Mouse (Mus musculus): ENCODE data around the gene Ncapd3. TPM values are rescaled to one million over a fixed set of nuclear protein-coding genes. Genes with fewer than 3 reads are reported as not detected.
A peak's percentile ranks its signal among the peaks of the same experiment; 100 is the strongest.

Ncapd3 gene
- 29.0 and 29.4 TPM in 2 replicates for polyA plus RNA-seq (2014; fragmentation: Nextera tagmentation; extraction: Ambion mirVana)

- 0 out of 2 replicates have a peak, but pooled peaks cover 4% of the 10 kb centered on the region for H3K36me3 ChIP-seq (ENCODE audit: control insufficient read depth, insufficient read depth, low read length)
- H3K27ac ChIP-seq (replicated peaks; ENCODE audit: low read depth, low read length) = peak within 1 kb of the TSS; percentile 92
- H3K4me3 ChIP-seq (ENCODE audit: low read depth, low read length) = peak within 1 kb of the TSS; percentile 93
- H3K9me3 ChIP-seq (ENCODE audit: control insufficient read depth, low read length) = no peaks in the 10 kb centered on the region
- WGBS = under 1% methylated on average over 42 of the region's 80 CpGs
- peak within 1 kb of the TSS; percentile 86 for H3K4me2 ChIP-seq (ENCODE audit: low read depth, low read length)
- ATAC-seq (ENCODE audit: low read depth) (peak; percentile 97), DNase-seq (ENCODE audit: low spot score) (peak; percentile 99)
- peaks cover 22% of the 10 kb centered on the region for H3K4me1 ChIP-seq (ENCODE audit: control insufficient read depth, insufficient read depth, low read length)
- H3K27me3 ChIP-seq (replicated peaks; ENCODE audit: control insufficient read depth, insufficient read depth, low read length) = no peaks in the 10 kb centered on the region
- peak within 1 kb of the TSS; percentile 84 for H3K9ac ChIP-seq (ENCODE audit: low read depth, low read length)
Observed at GRCm38 (mm10) chr9:27029828-27030762, at the start of gene Ncapd3, which contains the start of gene Vps26b. TSS of gene Ncapd3 (plus strand) at chr9:27030175. TSS of gene Vps26b (minus strand) at chr9:27030065.

DNA sequence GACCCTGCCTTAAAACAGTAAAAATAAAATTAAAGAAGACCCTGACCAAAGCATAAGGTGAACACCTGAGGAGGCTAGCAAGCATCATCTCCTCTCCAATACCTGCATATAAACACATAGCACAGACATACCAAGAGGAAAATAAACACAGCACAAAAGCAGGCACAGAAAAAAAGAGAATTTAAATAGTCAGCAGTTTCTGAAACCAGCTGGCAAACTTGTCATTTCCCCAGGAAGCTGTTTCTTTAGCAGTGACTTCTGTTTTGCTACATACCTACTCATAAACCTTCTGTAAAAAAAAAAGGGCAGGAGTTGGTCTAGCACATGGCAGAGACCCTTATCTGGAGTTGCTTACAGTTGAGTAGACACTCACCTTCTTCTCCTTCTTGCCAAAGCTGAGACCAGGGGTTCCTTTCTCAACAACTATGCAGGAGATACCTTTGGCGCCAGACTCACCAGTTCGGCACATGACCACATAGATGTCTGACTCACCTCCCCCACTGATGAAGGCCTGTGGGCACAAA lies 44.8 kb upstream of the Ncapd3 start:
- H3K4me3 ChIP-seq (ENCODE audit: low read depth, low read length) = no peak overlapping the region
- WGBS = 89% methylated on average over 2 of the region's 2 CpGs
- DNase-seq (ENCODE audit: low spot score) = no peak
- H3K27ac ChIP-seq (replicated peaks; ENCODE audit: low read depth, low read length) = no peak overlapping the region
- H3K27me3 ChIP-seq (replicated peaks; ENCODE audit: control insufficient read depth, insufficient read depth, low read length) = no peaks in the 10 kb centered on the region
- no peak for ATAC-seq (ENCODE audit: low read depth)
- H3K4me1 ChIP-seq (ENCODE audit: control insufficient read depth, insufficient read depth, low read length) = no peaks in the 10 kb centered on the region
- H3K36me3 ChIP-seq (ENCODE audit: control insufficient read depth, insufficient read depth, low read length) = peaks cover 65% of the 10 kb centered on the region
- no peak overlapping the region for H3K4me2 ChIP-seq (ENCODE audit: low read depth, low read length)
- no peak overlapping the region for H3K9ac ChIP-seq (ENCODE audit: low read depth, low read length)
- H3K9me3 ChIP-seq (ENCODE audit: control insufficient read depth, low read length) = no peaks in the 10 kb centered on the region

DNA sequence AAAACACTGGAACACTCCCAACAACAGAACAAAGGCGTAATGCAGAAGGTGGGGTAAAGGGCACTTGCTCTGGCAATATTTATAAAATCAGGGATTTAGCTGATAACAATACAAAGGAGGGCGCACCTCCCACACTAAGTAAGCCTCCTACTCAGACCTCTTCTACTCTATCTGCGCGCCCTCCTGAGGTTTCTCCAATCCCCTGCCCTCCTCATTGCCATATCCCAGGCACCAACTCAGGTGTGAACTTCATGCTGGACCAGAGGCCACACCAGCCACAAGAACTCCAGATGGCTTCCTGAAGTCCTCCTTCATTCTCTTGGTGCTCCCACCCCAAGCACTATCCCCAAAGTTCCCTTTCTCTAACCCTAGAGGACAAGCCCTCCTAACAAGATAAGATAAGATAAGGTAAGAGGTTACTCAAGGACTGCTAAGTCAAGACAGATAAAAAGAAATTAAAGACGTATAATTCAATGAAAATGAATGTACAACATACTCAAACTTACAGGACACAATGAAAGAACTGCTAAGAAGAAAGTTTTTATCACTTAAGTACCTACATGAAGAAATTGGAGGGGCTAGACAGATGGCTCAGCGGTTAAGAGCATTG lies 44.2 kb upstream of the Ncapd3 start:
- Histone ChIP-seq H3K27ac (replicated peaks; ENCODE audit: low read depth, low read length) (no peak overlapping the region), H3K9me3 (ENCODE audit: control insufficient read depth, low read length) (no peaks in the 10 kb centered on the region), H3K36me3 (ENCODE audit: control insufficient read depth, insufficient read depth, low read length) (peaks cover 67% of the 10 kb centered on the region), H3K4me2 (ENCODE audit: low read depth, low read length) (no peak overlapping the region), H3K4me1 (ENCODE audit: control insufficient read depth, insufficient read depth, low read length) (no peaks in the 10 kb centered on the region), H3K9ac (ENCODE audit: low read depth, low read length) (no peak overlapping the region), H3K4me3 (ENCODE audit: low read depth, low read length) (no peak overlapping the region), H3K27me3 (replicated peaks; ENCODE audit: control insufficient read depth, insufficient read depth, low read length) (no peaks in the 10 kb centered on the region)
- WGBS = 98% methylated on average over 6 of the region's 6 CpGs
- no peak for ATAC-seq (ENCODE audit: low read depth)
- DNase-seq (ENCODE audit: low spot score) = no peak

DNA sequence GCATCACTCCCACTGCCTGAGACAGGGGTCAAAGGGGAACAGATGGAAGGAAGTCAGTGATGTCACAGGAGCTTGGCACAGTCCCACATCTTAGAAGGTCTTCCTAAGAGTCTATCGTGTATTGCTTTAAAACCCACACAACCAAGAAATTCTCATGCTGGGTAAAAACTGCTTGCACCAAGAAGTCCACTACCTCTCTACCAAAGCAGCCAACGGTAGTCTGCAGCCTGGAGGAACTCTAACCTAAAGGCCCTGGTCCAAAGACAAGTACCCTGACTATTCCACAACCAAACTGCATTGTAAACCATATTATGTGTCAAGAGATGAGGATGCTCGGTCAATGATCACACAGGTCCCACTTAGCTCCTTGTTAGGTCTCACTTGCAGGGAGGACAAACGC lies 39.8 kb upstream of the Ncapd3 start:
- no peak overlapping the region for H3K9ac ChIP-seq (ENCODE audit: low read depth, low read length)
- peaks cover 65% of the 10 kb centered on the region for H3K36me3 ChIP-seq (ENCODE audit: control insufficient read depth, insufficient read depth, low read length)
- H3K4me3 ChIP-seq (ENCODE audit: low read depth, low read length) = no peak overlapping the region
- H3K27ac ChIP-seq (replicated peaks; ENCODE audit: low read depth, low read length) = no peak overlapping the region
- no peaks in the 10 kb centered on the region for H3K4me1 ChIP-seq (ENCODE audit: control insufficient read depth, insufficient read depth, low read length)
- no peaks in the 10 kb centered on the region for H3K9me3 ChIP-seq (ENCODE audit: control insufficient read depth, low read length)
- no peak for DNase-seq (ENCODE audit: low spot score)
- ATAC-seq (ENCODE audit: low read depth) = no peak
- no peaks in the 10 kb centered on the region for H3K27me3 ChIP-seq (replicated peaks; ENCODE audit: control insufficient read depth, insufficient read depth, low read length)
- no peak overlapping the region for H3K4me2 ChIP-seq (ENCODE audit: low read depth, low read length)
- 92% methylated on average over 4 of the region's 4 CpGs for WGBS

DNA sequence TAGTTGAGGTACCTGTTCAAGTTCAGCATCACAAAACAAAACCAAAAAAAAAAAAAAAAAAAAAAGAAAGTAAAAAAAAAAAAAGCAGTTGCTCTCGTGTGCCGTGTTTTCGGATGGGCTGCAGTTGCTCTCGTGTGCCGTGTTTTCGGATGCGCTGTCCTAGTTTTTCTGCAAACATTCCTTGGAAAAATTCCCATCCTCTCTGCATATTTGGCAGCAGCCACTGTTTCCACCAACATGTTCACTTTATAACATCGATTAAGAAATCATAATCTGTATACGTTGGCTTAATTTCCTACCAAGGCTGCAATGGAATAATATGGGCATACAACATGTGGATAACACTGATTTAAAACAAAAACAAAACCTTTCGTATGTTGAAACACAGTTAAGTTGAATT lies 36.9 kb upstream of the Ncapd3 start:
- H3K9ac ChIP-seq (ENCODE audit: low read depth, low read length) = no peak overlapping the region
- H3K36me3 ChIP-seq (ENCODE audit: control insufficient read depth, insufficient read depth, low read length) = peaks cover 45% of the 10 kb centered on the region
- H3K4me3 ChIP-seq (ENCODE audit: low read depth, low read length) = no peak overlapping the region
- H3K27ac ChIP-seq (replicated peaks; ENCODE audit: low read depth, low read length) = no peak overlapping the region
- no peak overlapping the region for H3K4me2 ChIP-seq (ENCODE audit: low read depth, low read length)
- H3K27me3 ChIP-seq (replicated peaks; ENCODE audit: control insufficient read depth, insufficient read depth, low read length) = no peaks in the 10 kb centered on the region
- WGBS = 88% methylated on average over 10 of the region's 10 CpGs
- no peak for DNase-seq (ENCODE audit: low spot score)
- peaks cover 3% of the 10 kb centered on the region; the same call in 1 of the 2 replicates for H3K4me1 ChIP-seq (ENCODE audit: control insufficient read depth, insufficient read depth, low read length)
- ATAC-seq (ENCODE audit: low read depth) = no peak
- no peaks in the 10 kb centered on the region for H3K9me3 ChIP-seq (ENCODE audit: control insufficient read depth, low read length)

- DNase-seq (ENCODE audit: low spot score) = no peak
- peaks cover 37% of the 10 kb centered on the region for H3K36me3 ChIP-seq (ENCODE audit: control insufficient read depth, insufficient read depth, low read length)
- H3K27me3 ChIP-seq (replicated peaks; ENCODE audit: control insufficient read depth, insufficient read depth, low read length) = no peaks in the 10 kb centered on the region
- H3K4me3 ChIP-seq (ENCODE audit: low read depth, low read length) = no peak overlapping the region
- H3K9me3 ChIP-seq (ENCODE audit: control insufficient read depth, low read length) = no peaks in the 10 kb centered on the region
- no peak overlapping the region for H3K9ac ChIP-seq (ENCODE audit: low read depth, low read length)
- WGBS = 62% methylated on average over 3 of the region's 3 CpGs
- H3K4me1 ChIP-seq (ENCODE audit: control insufficient read depth, insufficient read depth, low read length) = peaks cover 6% of the 10 kb centered on the region; the same call in 1 of the 2 replicates
- H3K27ac ChIP-seq (replicated peaks; ENCODE audit: low read depth, low read length) = no peak overlapping the region
- H3K4me2 ChIP-seq (ENCODE audit: low read depth, low read length) = no peak overlapping the region
- no peak for ATAC-seq (ENCODE audit: low read depth)
Observed at GRCm38 (mm10) chr9:26993900-26994299, 36.1 kb upstream of the Ncapd3 start.

DNA sequence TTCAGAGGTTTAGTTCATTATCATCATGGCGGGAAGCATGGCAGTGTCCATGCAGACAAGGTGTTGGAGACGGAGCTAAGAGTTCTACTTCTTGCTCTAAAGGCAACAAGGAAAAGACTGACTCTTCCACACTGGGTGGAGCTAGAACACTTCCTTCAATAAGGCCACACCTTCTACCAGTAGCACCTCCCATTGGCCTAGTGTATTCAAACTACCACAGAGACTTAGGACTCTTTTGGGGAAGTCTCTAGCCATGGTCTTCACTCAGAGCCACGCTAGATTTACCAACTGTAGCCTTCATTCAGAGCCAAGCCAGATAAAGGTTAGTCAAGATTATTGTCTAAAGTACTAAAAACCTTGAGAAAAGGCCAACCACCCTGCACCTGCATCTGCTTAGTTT lies 32.9 kb upstream of the Ncapd3 start:
- no peak overlapping the region for H3K27ac ChIP-seq (replicated peaks; ENCODE audit: low read depth, low read length)
- H3K36me3 ChIP-seq (ENCODE audit: control insufficient read depth, insufficient read depth, low read length) = 0 out of 2 replicates have a peak, but pooled peaks cover 7% of the 10 kb centered on the region
- no peak overlapping the region for H3K4me2 ChIP-seq (ENCODE audit: low read depth, low read length)
- H3K9me3 ChIP-seq (ENCODE audit: control insufficient read depth, low read length) = no peaks in the 10 kb centered on the region
- peaks cover 18% of the 10 kb centered on the region; the same call in 1 of the 2 replicates for H3K4me1 ChIP-seq (ENCODE audit: control insufficient read depth, insufficient read depth, low read length)
- DNase-seq (ENCODE audit: low spot score) = no peak
- 90% methylated on average over 3 of the region's 3 CpGs for WGBS
- no peak overlapping the region for H3K9ac ChIP-seq (ENCODE audit: low read depth, low read length)
- H3K27me3 ChIP-seq (replicated peaks; ENCODE audit: control insufficient read depth, insufficient read depth, low read length) = no peaks in the 10 kb centered on the region
- H3K4me3 ChIP-seq (ENCODE audit: low read depth, low read length) = no peak overlapping the region
- no peak for ATAC-seq (ENCODE audit: low read depth)

DNA sequence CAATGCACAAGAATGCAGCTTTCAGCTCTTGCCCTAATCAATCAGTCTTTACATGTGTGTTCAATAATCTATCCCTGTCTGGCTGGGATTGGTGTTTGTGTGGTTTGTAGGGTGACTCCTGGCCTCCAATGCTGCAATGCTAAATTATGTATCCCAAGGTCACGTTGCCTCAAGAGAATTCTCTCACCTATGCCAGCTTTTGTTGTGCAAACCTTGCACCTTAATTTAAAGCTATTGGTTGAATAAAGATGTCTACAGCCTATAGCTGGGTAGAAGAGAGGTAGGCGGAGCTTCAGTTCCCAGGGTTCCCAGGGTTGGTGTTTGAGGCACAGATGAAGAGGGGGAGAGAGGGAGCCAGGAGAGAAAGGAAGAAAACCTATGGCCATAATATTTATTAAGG lies 32.5 kb upstream of the Ncapd3 start:
- Histone ChIP-seq H3K9ac (ENCODE audit: low read depth, low read length) (no peak overlapping the region), H3K27me3 (replicated peaks; ENCODE audit: control insufficient read depth, insufficient read depth, low read length) (no peaks in the 10 kb centered on the region), H3K36me3 (ENCODE audit: control insufficient read depth, insufficient read depth, low read length) (0 out of 2 replicates have a peak, but pooled peaks cover 4% of the 10 kb centered on the region), H3K4me3 (ENCODE audit: low read depth, low read length) (no peak overlapping the region), H3K9me3 (ENCODE audit: control insufficient read depth, low read length) (no peaks in the 10 kb centered on the region), H3K4me1 (ENCODE audit: control insufficient read depth, insufficient read depth, low read length) (peaks cover 18% of the 10 kb centered on the region; the same call in 1 of the 2 replicates), H3K4me2 (ENCODE audit: low read depth, low read length) (no peak overlapping the region), H3K27ac (replicated peaks; ENCODE audit: low read depth, low read length) (no peak overlapping the region)
- WGBS = 89% methylated on average over 2 of the region's 2 CpGs
- ATAC-seq (ENCODE audit: low read depth) (no peak), DNase-seq (ENCODE audit: low spot score) (no peak)

Measured in embryonic facial prominence, embryonic 14.5 days (tissue).